Mouse (Mus musculus): Measurements from ENCODE around the gene Stil. TPM values are rescaled to one million over a fixed set of nuclear protein-coding genes. Genes with fewer than 3 reads are reported as not detected.

Gene Stil
- total and polyA plus RNA-seq, 3 experiments, result 0.08 to 0.36 TPM; not detected in 1

DNA sequence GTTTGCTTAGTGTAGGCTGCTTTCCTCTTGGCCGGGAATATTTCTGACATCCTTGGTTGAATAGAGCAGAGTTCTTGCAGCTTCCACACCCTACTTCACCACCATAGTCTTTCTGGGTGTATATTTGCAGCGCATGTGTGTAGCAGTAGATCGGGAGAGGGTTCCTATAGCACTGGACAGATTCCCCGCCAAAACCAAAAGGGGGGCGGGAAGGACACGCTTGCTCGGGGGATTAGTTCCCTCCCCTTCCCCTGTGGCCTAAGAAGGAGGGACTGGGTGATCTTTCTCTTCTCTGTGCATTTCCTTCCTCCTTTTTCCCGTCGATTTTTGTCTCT lies 62.5 kb downstream of the Stil start:
- Histone ChIP-seq H3K36me3 (ENCODE audit: control insufficient read depth, insufficient read depth, low read length) (no peaks in the 10 kb centered on the region), H3K4me1 (ENCODE audit: control insufficient read depth, insufficient read depth, low read length) (peaks cover 2% of the 10 kb centered on the region; the same call in 1 of the 2 replicates), H3K27me3 (ENCODE audit: control insufficient read depth, insufficient read depth, low read length) (peaks cover 8% of the 10 kb centered on the region), H3K79me2 (replicated peaks; ENCODE audit: control insufficient read depth, insufficient read depth, low read length) (no peaks in the 10 kb centered on the region), H3K9ac (ENCODE audit: low read depth, low read length) (peak overlapping the region; percentile 55; the same call in 1 of the 2 replicates), H3K27ac (peak overlapping the region; percentile 48; the same call in 1 of the 2 replicates), H3K4me3 (peak overlapping the region; percentile 47)
- no peak for TF ChIP-seq EP300 (IDR thresholded peaks at IDR 0.05; ENCODE audit: insufficient read depth, low read depth, low read length)
- no peak for TF ChIP-seq POLR2A (IDR thresholded peaks at IDR 0.05; ENCODE audit: insufficient read depth, low read depth, low read length)
- no peak for TF ChIP-seq CTCF (IDR thresholded peaks at IDR 0.05)
- peak in 1 of 2 experiments; percentile 22 for DNase-seq
- intact Hi-C loops (cut with DNase I), result no loop called here
- 2% methylated on average over 9 of the region's 9 CpGs for WGBS

DNA sequence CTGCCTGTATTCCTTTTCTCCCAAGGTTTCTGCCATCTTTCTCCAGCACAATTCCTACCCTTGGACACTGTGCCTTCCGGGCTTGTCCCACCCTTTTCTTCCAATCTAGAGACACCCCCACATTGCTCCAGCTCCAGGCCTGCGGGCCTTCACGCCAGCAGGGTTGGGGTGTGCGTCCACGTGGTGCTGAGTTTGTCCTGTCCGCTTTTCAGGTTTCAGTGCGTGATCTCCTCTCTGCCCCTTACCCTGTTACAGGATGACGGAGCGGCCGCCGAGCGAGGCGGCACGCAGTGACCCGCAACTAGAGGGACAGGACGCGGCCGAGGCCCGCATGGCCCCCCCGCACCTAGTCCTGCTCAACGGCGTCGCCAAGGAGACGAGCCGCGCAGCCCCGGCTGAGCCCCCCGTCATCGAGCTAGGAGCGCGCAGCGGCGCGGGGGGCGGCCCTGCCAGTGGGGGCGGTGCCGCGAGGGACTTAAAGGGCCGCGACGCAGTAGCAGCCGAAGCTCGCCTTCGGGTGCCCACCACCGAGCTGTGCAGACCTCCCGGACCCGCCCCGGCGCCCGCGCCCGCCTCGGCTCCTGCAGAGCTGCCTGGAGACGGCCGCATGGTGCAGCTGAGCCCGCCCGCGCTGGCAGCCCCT lies 63.0 kb downstream of the Stil start:
- Histone ChIP-seq H3K4me1 (ENCODE audit: control insufficient read depth, insufficient read depth, low read length) (peaks cover 2% of the 10 kb centered on the region; the same call in 1 of the 2 replicates), H3K27ac (peak overlapping the region; percentile 48), H3K9ac (ENCODE audit: low read depth, low read length) (peak overlapping the region; percentile 55), H3K4me3 (peak overlapping the region; percentile 47), H3K79me2 (replicated peaks; ENCODE audit: control insufficient read depth, insufficient read depth, low read length) (no peaks in the 10 kb centered on the region), H3K27me3 (ENCODE audit: control insufficient read depth, insufficient read depth, low read length) (peaks cover 3% of the 10 kb centered on the region; the same call in 1 of the 2 replicates), H3K36me3 (ENCODE audit: control insufficient read depth, insufficient read depth, low read length) (no peaks in the 10 kb centered on the region)
- WGBS, result 1% methylated on average over 58 of the region's 58 CpGs
- intact Hi-C loops (cut with DNase I), result no loop called here
- DNase-seq, result peak; percentile 42 to 59
- TF ChIP-seq POLR2A (IDR thresholded peaks at IDR 0.05; ENCODE audit: insufficient read depth, low read depth, low read length), result no peak
- no peak for TF ChIP-seq EP300 (IDR thresholded peaks at IDR 0.05; ENCODE audit: insufficient read depth, low read depth, low read length)
- TF ChIP-seq CTCF (IDR thresholded peaks at IDR 0.05), result no peak

DNA sequence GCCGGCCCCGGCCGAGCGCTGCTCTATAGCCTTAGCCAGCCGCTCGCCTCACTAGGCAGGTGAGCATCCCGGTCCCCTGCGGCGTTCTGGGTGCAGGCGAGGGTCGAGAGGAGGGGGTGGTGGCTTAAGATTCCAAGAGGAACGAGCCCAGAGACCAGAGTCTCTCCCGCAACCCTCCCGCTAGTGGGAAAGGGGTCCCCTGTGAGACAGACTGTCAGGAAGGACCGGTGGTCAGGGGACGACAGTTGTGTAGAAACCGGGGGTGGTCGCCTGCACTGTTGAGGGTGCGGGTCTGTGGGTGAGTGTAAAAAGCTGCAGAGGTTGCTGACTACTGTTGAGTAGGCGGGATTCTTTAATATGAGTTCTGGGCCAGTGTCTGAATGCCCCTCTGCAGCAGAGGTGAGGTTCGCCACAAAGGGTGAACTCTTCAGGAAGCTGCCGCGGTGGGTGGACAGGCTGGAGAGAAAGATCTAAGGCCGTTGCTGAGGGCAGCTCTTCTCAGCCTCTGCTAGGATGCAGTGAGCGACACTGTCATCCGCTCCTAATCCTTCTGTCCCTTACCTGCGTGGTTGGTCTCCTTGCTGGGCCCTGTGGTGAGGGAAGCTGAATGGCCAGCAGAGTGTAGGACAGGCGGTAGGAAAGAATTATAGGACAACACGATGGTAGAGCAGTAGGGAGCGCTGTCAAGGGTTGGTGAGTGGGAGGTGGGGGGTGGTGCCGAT lies 63.7 kb downstream of the Stil start:
- WGBS, result 15% methylated on average over 31 of the region's 31 CpGs
- TF ChIP-seq CTCF (IDR thresholded peaks at IDR 0.05) (no peak), EP300 (IDR thresholded peaks at IDR 0.05; ENCODE audit: insufficient read depth, low read depth, low read length) (no peak), POLR2A (IDR thresholded peaks at IDR 0.05; ENCODE audit: insufficient read depth, low read depth, low read length) (no peak)
- Histone ChIP-seq H3K36me3 (ENCODE audit: control insufficient read depth, insufficient read depth, low read length) (no peaks in the 10 kb centered on the region), H3K9ac (ENCODE audit: low read depth, low read length) (peak overlapping the region; percentile 55), H3K79me2 (replicated peaks; ENCODE audit: control insufficient read depth, insufficient read depth, low read length) (no peaks in the 10 kb centered on the region), H3K4me3 (peak overlapping the region; percentile 47), H3K27me3 (ENCODE audit: control insufficient read depth, insufficient read depth, low read length) (peaks cover 3% of the 10 kb centered on the region; the same call in 1 of the 2 replicates), H3K4me1 (ENCODE audit: control insufficient read depth, insufficient read depth, low read length) (peaks cover 2% of the 10 kb centered on the region; the same call in 1 of the 2 replicates), H3K27ac (peak overlapping the region; percentile 48)
- intact Hi-C loops (cut with DNase I), result no loop called here
- DNase-seq, result no peak

DNA sequence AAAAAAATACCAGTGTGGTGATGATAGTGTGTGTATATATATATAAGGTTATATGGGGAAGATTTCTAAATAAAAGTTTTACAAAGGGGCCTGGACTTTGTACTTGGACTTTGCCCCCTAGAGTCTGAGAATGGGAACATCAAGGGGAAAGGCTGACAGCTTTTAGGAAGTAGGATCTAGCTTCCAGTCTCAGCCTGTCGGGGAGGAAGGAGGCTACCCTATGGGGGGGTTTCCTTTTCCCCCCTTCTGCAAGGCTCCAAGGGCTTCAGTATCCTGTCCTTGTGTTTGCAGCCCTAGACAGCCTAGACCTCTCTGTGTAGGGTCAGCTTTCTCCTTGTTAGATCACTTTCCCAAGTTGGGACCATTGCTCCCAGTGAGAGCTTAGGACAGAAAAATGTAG lies 71.7 kb downstream of the Stil start:
- no peak overlapping the region for H3K4me3 ChIP-seq
- 22% methylated on average over 1 of the region's 1 CpGs for WGBS
- TF ChIP-seq CTCF (IDR thresholded peaks at IDR 0.05), result peak; percentile 47
- TF ChIP-seq EP300 (IDR thresholded peaks at IDR 0.05; ENCODE audit: insufficient read depth, low read depth, low read length), result no peak
- no peak for TF ChIP-seq POLR2A (IDR thresholded peaks at IDR 0.05; ENCODE audit: insufficient read depth, low read depth, low read length)
- H3K36me3 ChIP-seq (ENCODE audit: control insufficient read depth, insufficient read depth, low read length), result no peaks in the 10 kb centered on the region
- peaks cover 18% of the 10 kb centered on the region for H3K4me1 ChIP-seq (ENCODE audit: control insufficient read depth, insufficient read depth, low read length)
- no peaks in the 10 kb centered on the region for H3K27me3 ChIP-seq (ENCODE audit: control insufficient read depth, insufficient read depth, low read length)
- intact Hi-C loops (cut with DNase I), result no loop called here
- no peak overlapping the region for H3K9ac ChIP-seq (ENCODE audit: low read depth, low read length)
- no peak for DNase-seq
- H3K79me2 ChIP-seq (replicated peaks; ENCODE audit: control insufficient read depth, insufficient read depth, low read length), result no peaks in the 10 kb centered on the region
- no peak overlapping the region for H3K27ac ChIP-seq

DNA sequence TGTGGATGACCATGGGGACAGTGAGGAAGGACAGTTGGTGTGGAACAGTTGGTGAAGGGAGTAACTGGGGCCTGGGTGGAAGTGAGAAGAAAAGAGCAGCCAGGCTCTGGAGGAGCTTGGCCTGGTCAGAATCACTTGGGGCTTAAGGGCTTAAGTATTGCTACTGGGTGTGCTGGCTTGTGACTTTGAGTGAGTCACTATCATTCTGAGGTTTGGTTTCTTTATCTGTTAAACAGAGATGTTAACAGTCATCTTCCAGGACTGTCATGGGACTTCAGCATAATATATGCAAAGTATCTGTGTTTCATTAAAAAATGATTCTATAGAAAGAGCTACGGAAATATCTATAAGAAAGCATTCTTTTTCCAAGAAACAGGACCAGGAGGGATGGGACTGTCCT lies 74.8 kb downstream of the Stil start:
- Histone ChIP-seq H3K79me2 (replicated peaks; ENCODE audit: control insufficient read depth, insufficient read depth, low read length) (no peaks in the 10 kb centered on the region), H3K27me3 (ENCODE audit: control insufficient read depth, insufficient read depth, low read length) (no peaks in the 10 kb centered on the region), H3K27ac (peak overlapping the region; percentile 78), H3K4me3 (no peak overlapping the region), H3K36me3 (ENCODE audit: control insufficient read depth, insufficient read depth, low read length) (no peaks in the 10 kb centered on the region), H3K9ac (ENCODE audit: low read depth, low read length) (no peak overlapping the region), H3K4me1 (ENCODE audit: control insufficient read depth, insufficient read depth, low read length) (peaks cover 23% of the 10 kb centered on the region)
- DNase-seq, result no peak
- WGBS, result 77% methylated on average over 1 of the region's 1 CpGs
- intact Hi-C loops (cut with DNase I), result loop anchor here (2.0 kb wide), 1 partner anchor 16 kb away; no protein-coding TSS in a partner anchor
- TF ChIP-seq POLR2A (IDR thresholded peaks at IDR 0.05; ENCODE audit: insufficient read depth, low read depth, low read length) (no peak), CTCF (IDR thresholded peaks at IDR 0.05) (no peak), EP300 (IDR thresholded peaks at IDR 0.05; ENCODE audit: insufficient read depth, low read depth, low read length) (no peak)
